Comparison of ENCODE assay signal across 8 mouse cellular contexts in the genomic region with DNA sequence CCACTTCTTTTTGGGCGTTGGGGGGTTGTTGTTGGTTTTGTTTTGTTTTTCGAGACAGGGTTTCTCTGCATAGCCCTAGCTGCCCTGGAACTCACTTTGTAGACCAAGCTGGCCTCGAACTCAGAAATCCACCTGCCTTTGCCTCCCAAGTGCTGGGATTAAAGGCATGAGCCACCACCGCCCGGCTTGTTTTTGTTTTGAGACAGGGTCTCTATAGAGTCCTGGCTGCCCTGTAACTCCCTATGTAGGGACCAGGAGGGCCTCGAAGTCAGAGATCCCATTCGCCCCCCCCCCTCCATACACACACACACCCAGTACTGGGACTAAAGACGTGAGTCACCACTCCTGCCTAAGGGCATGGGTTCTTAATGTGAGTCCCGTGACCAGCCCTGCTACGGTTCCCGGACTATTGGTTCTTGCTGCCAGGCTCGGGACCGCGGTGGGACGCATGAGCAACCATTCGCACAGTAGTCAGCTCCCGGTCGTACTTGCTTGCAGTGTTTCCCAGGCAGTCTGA. TPM values are rescaled to one million over a fixed set of nuclear protein-coding genes. Genes with fewer than 3 reads are reported as not detected.
DNase-seq lines count a peak whose midpoint lies in the region; ATAC-seq and TF ChIP-seq lines count a peak whose summit lies in the region.

No protein-coding gene starts in this region.

- ATAC-seq in limb, embryonic 14.5 days (ENCODE audit: low FRiP score, low read depth): peak; percentile 7
- ATAC-seq in midbrain, embryonic 14.5 days (ENCODE audit: low FRiP score, low TSS enrichment): peak; percentile 9; the same call in 1 of the 2 replicates
- peak; percentile 34 for ATAC-seq in stomach, embryonic 15.5 days (ENCODE audit: insufficient read depth, low FRiP score, low read depth)

- H3K27me3 ChIP-seq in E14TG2a.4 (ENCODE audit: insufficient read depth, low read length): no peaks in the 10 kb centered on the region
- H3K27me3 ChIP-seq in hindbrain, embryonic 10.5 days (ENCODE audit: insufficient read depth, poor library complexity, severe bottlenecking): no peaks in the 10 kb centered on the region
- H3K27me3 ChIP-seq in limb, embryonic 14.5 days (ENCODE audit: control insufficient read depth, insufficient read depth, low read length): no peaks in the 10 kb centered on the region
- H3K27me3 ChIP-seq in midbrain, embryonic 14.5 days (ENCODE audit: control insufficient read depth, insufficient read depth, low read length): no peaks in the 10 kb centered on the region
- no peaks in the 10 kb centered on the region for H3K27me3 ChIP-seq in stomach, embryonic 15.5 days (replicated peaks)

- TF ChIP-seq POLR2A in limb, embryonic 14.5 days (IDR thresholded peaks at IDR 0.05; ENCODE audit: borderline replicate concordance, extremely low read depth, insufficient read depth, insufficient read length): no peak

- peak overlapping the region; percentile 65 for H3K4me2 ChIP-seq in limb, embryonic 14.5 days (replicated peaks; ENCODE audit: low read depth, low read length, severe bottlenecking)
- peak overlapping the region; percentile 93 for H3K4me2 ChIP-seq in midbrain, embryonic 14.5 days (ENCODE audit: low read length)
- H3K4me2 ChIP-seq in stomach, embryonic 15.5 days: peak overlapping the region; percentile 85

- H3K4me1 ChIP-seq in E14TG2a.4 (replicated peaks; ENCODE audit: low read depth, low read length): peaks cover 55% of the 10 kb centered on the region
- peaks cover 54% of the 10 kb centered on the region for H3K4me1 ChIP-seq in hindbrain, embryonic 10.5 days (replicated peaks)
- H3K4me1 ChIP-seq in limb, embryonic 14.5 days (ENCODE audit: control insufficient read depth, insufficient read depth, low read length): peaks cover 17% of the 10 kb centered on the region
- peaks cover 4% of the 10 kb centered on the region; the same call in 1 of the 2 replicates for H3K4me1 ChIP-seq in midbrain, embryonic 14.5 days (ENCODE audit: control insufficient read depth, insufficient read depth, low read length)
- H3K4me1 ChIP-seq in stomach, embryonic 15.5 days: peaks cover 9% of the 10 kb centered on the region

- TF ChIP-seq CTCF in E14TG2a.4 (conservative IDR thresholded peaks at IDR 0.05; ENCODE audit: low read length): no peak

- DNase-seq in adrenal gland, postnatal 25 days: peak; percentile 61
- peak; percentile 87 for DNase-seq in fibroblast of lung, adult 2 months (ENCODE audit: low read depth)
- peak; percentile 67 for DNase-seq in hindbrain, embryonic 10.5 days (ENCODE audit: low spot score)
- peak; percentile 68 for DNase-seq in limb, embryonic 14.5 days (ENCODE audit: low spot score)
- DNase-seq in midbrain, embryonic 14.5 days: peak; percentile 63
- no peak for DNase-seq in left cerebral cortex, adult 8-10 months (ENCODE audit: low spot score in 2 of 2)

- WGBS in hindbrain, embryonic 10.5 days: under 1% methylated on average over 18 of the region's 18 CpGs
- WGBS in limb, embryonic 14.5 days: under 1% methylated on average over 16 of the region's 18 CpGs
- WGBS in midbrain, embryonic 14.5 days: 1% methylated on average over 18 of the region's 18 CpGs
- whole genome bisulfite sequencing in stomach, embryonic 15.5 days: 1% methylated on average over 18 of the region's 18 CpGs

- H3K9me3 ChIP-seq in E14TG2a.4 (ENCODE audit: low read length): no peaks in the 10 kb centered on the region
- H3K9me3 ChIP-seq in hindbrain, embryonic 10.5 days: no peaks in the 10 kb centered on the region
- H3K9me3 ChIP-seq in limb, embryonic 14.5 days (ENCODE audit: control insufficient read depth, low read length): no peaks in the 10 kb centered on the region
- H3K9me3 ChIP-seq in midbrain, embryonic 14.5 days (ENCODE audit: control insufficient read depth, low read length): no peaks in the 10 kb centered on the region
- no peaks in the 10 kb centered on the region for H3K9me3 ChIP-seq in stomach, embryonic 15.5 days

- peak overlapping the region; percentile 36 for H3K9ac ChIP-seq in limb, embryonic 14.5 days (ENCODE audit: low read depth, low read length, severe bottlenecking)
- no peak overlapping the region for H3K9ac ChIP-seq in midbrain, embryonic 14.5 days (replicated peaks; ENCODE audit: low read length)
- peak overlapping the region; percentile 20; the same call in 1 of the 2 replicates for H3K9ac ChIP-seq in stomach, embryonic 15.5 days

- H3K27ac ChIP-seq in hindbrain, embryonic 10.5 days: peak overlapping the region; percentile 94
- H3K27ac ChIP-seq in limb, embryonic 14.5 days (replicated peaks; ENCODE audit: low read depth, low read length): no peak overlapping the region; the same call in 1 of the 2 replicates
- no peak overlapping the region for H3K27ac ChIP-seq in midbrain, embryonic 14.5 days (replicated peaks; ENCODE audit: low read depth, low read length)
- peak overlapping the region; percentile 63 for H3K27ac ChIP-seq in stomach, embryonic 15.5 days

- peak overlapping the region; percentile 65 for H3K4me3 ChIP-seq in E14TG2a.4 (replicated peaks; ENCODE audit: low read length)
- H3K4me3 ChIP-seq in hindbrain, embryonic 10.5 days: peak overlapping the region; percentile 95
- peak overlapping the region; percentile 89 for H3K4me3 ChIP-seq in limb, embryonic 14.5 days (replicated peaks; ENCODE audit: low read length)
- peak overlapping the region; percentile 82 for H3K4me3 ChIP-seq in midbrain, embryonic 14.5 days (replicated peaks; ENCODE audit: low read depth, low read length)
- H3K4me3 ChIP-seq in stomach, embryonic 15.5 days (replicated peaks): peak overlapping the region; percentile 96

- H3K36me3 ChIP-seq in E14TG2a.4 (ENCODE audit: insufficient read depth, low read length): peaks cover 14% of the 10 kb centered on the region
- no peaks in the 10 kb centered on the region; the same call in 1 of the 2 replicates for H3K36me3 ChIP-seq in hindbrain, embryonic 10.5 days
- H3K36me3 ChIP-seq in limb, embryonic 14.5 days (ENCODE audit: control insufficient read depth, insufficient read depth, low read length): no peaks in the 10 kb centered on the region
- H3K36me3 ChIP-seq in midbrain, embryonic 14.5 days (ENCODE audit: control insufficient read depth, insufficient read depth, low read length): no peaks in the 10 kb centered on the region
- H3K36me3 ChIP-seq in stomach, embryonic 15.5 days: no peaks in the 10 kb centered on the region

RNA-seq across cellular contexts. Expression of gene Zfp367, which starts 0.8 kb away (rescaled TPM):
- 33.6 and 39.7 TPM in 2 replicates for total RNA-seq in adrenal gland, postnatal 25 days (2021)
- polyA plus RNA-seq in hindbrain, embryonic 10.5 days (2016; fragmentation: Nextera tagmentation; extraction: Ambion mirVana): 12.5 and 17.1 TPM in 2 replicates
- polyA plus RNA-seq in limb, embryonic 14.5 days (2012; rRNA removed): 14.2 and 17.2 TPM in 2 replicates
- 20.2 and 21.0 TPM in 2 replicates for polyA plus RNA-seq in limb, embryonic 14.5 days (2014; fragmentation: Nextera tagmentation; extraction: Ambion mirVana)
- polyA plus RNA-seq in midbrain, embryonic 14.5 days (2014; fragmentation: Nextera tagmentation; extraction: Ambion mirVana): 4.2 and 7.2 TPM in 2 replicates
- polyA plus RNA-seq in stomach, embryonic 15.5 days (2015; fragmentation: Nextera tagmentation; extraction: Ambion mirVana): 22.7 and 23.9 TPM in 2 replicates
- total RNA-seq in left cerebral cortex, adult 8-10 months (2022): 10 to 100 TPM; 24.5 to 27.7 (median 25.8) TPM

RNA-seq across cellular contexts. Expression of gene Habp4, which starts 7.8 kb away (rescaled TPM):
- total RNA-seq in adrenal gland, postnatal 25 days (2021): 30.9 and 34.2 TPM in 2 replicates
- polyA plus RNA-seq in hindbrain, embryonic 10.5 days (2016; fragmentation: Nextera tagmentation; extraction: Ambion mirVana): 20.2 and 24.2 TPM in 2 replicates
- 27.6 and 33.9 TPM in 2 replicates for polyA plus RNA-seq in limb, embryonic 14.5 days (2012; rRNA removed)
- polyA plus RNA-seq in limb, embryonic 14.5 days (2014; fragmentation: Nextera tagmentation; extraction: Ambion mirVana): 30.1 and 35.2 TPM in 2 replicates
- 34.7 and 36.5 TPM in 2 replicates for polyA plus RNA-seq in midbrain, embryonic 14.5 days (2014; fragmentation: Nextera tagmentation; extraction: Ambion mirVana)
- polyA plus RNA-seq in stomach, embryonic 15.5 days (2015; fragmentation: Nextera tagmentation; extraction: Ambion mirVana): 19.5 and 22.8 TPM in 2 replicates
- 100 to 1,000 TPM; 194 to 218 (median 205) TPM for total RNA-seq in left cerebral cortex, adult 8-10 months (2022)

RNA-seq across cellular contexts. Expression of gene Slc35d2, which starts 24.6 kb away (rescaled TPM):
- total RNA-seq in adrenal gland, postnatal 25 days (2021): 7.5 and 9.0 TPM in 2 replicates
- polyA plus RNA-seq in hindbrain, embryonic 10.5 days (2016; fragmentation: Nextera tagmentation; extraction: Ambion mirVana): 5.5 and 6.9 TPM in 2 replicates
- 6.4 and 8.3 TPM in 2 replicates for polyA plus RNA-seq in limb, embryonic 14.5 days (2012; rRNA removed)
- polyA plus RNA-seq in limb, embryonic 14.5 days (2014; fragmentation: Nextera tagmentation; extraction: Ambion mirVana): 5.5 and 6.0 TPM in 2 replicates
- polyA plus RNA-seq in midbrain, embryonic 14.5 days (2014; fragmentation: Nextera tagmentation; extraction: Ambion mirVana): 1.4 and 1.8 TPM in 2 replicates
- polyA plus RNA-seq in stomach, embryonic 15.5 days (2015; fragmentation: Nextera tagmentation; extraction: Ambion mirVana): 4.6 and 5.4 TPM in 2 replicates
- total RNA-seq in left cerebral cortex, adult 8-10 months (2022): 1 to 10 TPM in 2 of 4 experiments, under 1 TPM in 2; 0.46 to 2.2 (median 1.2) TPM

Comparison
In these comparisons a context has a peak if more than half of its experiments do, and no peak if none do; other contexts are left out.
1. DNase-seq: peak in adrenal gland, postnatal 25 days (single experiment), fibroblast of lung, adult 2 months (single experiment), hindbrain, embryonic 10.5 days (single experiment), limb, embryonic 14.5 days (single experiment) and midbrain, embryonic 14.5 days (single experiment); none in left cerebral cortex, adult 8-10 months (0 of 2).
2. H3K27ac ChIP-seq: peak in hindbrain, embryonic 10.5 days (single experiment) and stomach, embryonic 15.5 days (single experiment); none in limb, embryonic 14.5 days (single experiment) and midbrain, embryonic 14.5 days (single experiment).
3. Peak in every context shown above with its lines, with median percentiles within 50 percentile points of each other: H3K4me3 ChIP-seq, ATAC-seq and H3K4me2 ChIP-seq.